Mouse (Mus musculus): ENCODE data around the gene Gm17542. TPM values are rescaled to one million over a fixed set of nuclear protein-coding genes. Genes with fewer than 3 reads are reported as not detected.

Gm17542 gene
- polyA plus RNA-seq (2014; fragmentation: Illumina TruSeq; extraction: RNeasy Lipid Tissue Mini Kit (QIAGEN cat#74804); ENCODE audit: low replicate concordance): not detected

DNA sequence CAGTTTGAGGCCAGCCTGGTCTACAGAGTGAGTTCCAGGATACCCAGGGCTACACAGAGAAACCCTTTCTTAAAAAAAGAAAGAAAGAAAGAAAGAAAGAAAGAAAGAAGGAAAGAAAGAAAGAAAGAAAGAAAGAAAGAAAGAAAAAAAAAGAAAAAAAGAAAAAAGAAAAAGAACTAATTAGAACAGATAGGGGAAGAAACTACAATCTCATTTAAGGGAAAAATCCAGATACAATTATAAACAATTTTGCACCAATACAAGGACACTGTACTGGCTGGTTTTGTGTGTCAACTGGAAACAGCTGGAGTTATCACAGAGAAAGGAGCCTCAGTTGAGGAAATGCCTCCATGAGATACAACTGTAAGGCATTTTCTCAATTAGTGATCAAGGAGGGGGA is at the start of gene Gm17542:
Gene Gm17542 (minus strand): TSS at position 101 of the 400 bp plus-strand sequence.

DNA sequence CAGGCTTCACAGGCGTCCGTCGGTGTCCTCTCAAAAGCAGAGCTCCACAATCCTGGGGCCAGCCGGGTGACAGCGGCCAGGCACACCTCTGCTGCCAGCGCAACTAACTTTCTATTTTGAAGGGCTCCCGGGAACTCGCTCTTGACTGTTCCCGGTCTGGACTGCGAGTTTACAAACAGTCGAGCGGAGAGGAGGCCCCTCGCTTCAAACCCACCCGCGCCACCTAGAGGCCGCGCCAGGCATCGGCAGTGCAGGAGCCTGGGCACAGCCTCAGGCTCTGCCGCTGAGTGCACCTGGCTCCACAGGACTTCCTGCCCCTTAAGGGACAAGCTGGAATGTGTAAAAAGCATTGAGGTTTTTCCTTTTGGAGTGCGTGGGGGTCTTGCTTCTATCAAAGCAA is 42.5 kb downstream of the Gm17542 start, which contains the start of gene Edar:
Gene Edar (minus strand): TSS at position 122 of the 400 bp plus-strand sequence.

Other genes starting within 250 kb of the Gm17542 start
- 13.0 TPM for gene Ccdc138, start 220.3 kb downstream of the Gm17542 start, polyA plus RNA-seq (2014; fragmentation: Illumina TruSeq; extraction: RNeasy Lipid Tissue Mini Kit (QIAGEN cat#74804); ENCODE audit: low replicate concordance)
- 0.26 TPM for gene Edar, start 42.6 kb downstream of the Gm17542 start, polyA plus RNA-seq (2014; fragmentation: Illumina TruSeq; extraction: RNeasy Lipid Tissue Mini Kit (QIAGEN cat#74804); ENCODE audit: low replicate concordance)
- not detected for gene Sh3rf3, start 95.1 kb upstream of the Gm17542 start, polyA plus RNA-seq (2014; fragmentation: Illumina TruSeq; extraction: RNeasy Lipid Tissue Mini Kit (QIAGEN cat#74804); ENCODE audit: low replicate concordance)